Mouse (Mus musculus) liver, embryonic 15.5 days (tissue): Measurements from ENCODE around the gene Doc2a. TPM values are rescaled to one million over a fixed set of nuclear protein-coding genes. Genes with fewer than 3 reads are reported as not detected.

Experiments
- ATAC-seq: fragments of 200-750 bp; cut with Nextera tagmentation; 2 replicates; pipeline ENCODE4 v1.8.0; 2017; ENCODE audit warnings: moderate number of reproducible peaks, mild to moderate bottlenecking, moderate library complexity; ENCODE audit not compliant: insufficient read depth
- H3K27ac ChIP-seq: fragments of 300-500 bp; sonication (generic); replicated peaks from 2 replicates; pipeline ENCODE4 v1.5.1; 2015; ENCODE audit warnings: mild to moderate bottlenecking, inconsistent platforms
- H3K27me3 ChIP-seq: fragments of 300-500 bp; sonication (generic); 2 replicates; pipeline ENCODE4 v1.6.1; 2015; ENCODE audit warnings: mild to moderate bottlenecking, inconsistent platforms
- H3K36me3 ChIP-seq: fragments of 300-500 bp; sonication (generic); replicated peaks from 2 replicates; pipeline ENCODE4 v1.6.1; 2015; ENCODE audit warnings: moderate library complexity, mild to moderate bottlenecking, inconsistent platforms
- H3K4me1 ChIP-seq: fragments of 300-500 bp; sonication (generic); replicated peaks from 2 replicates; pipeline ENCODE4 v1.6.1; 2015; ENCODE audit warnings: inconsistent platforms
- H3K4me2 ChIP-seq: fragments of 300-500 bp; sonication (generic); 2 replicates; pipeline ENCODE4 v1.6.1; 2015; ENCODE audit warnings: moderate library complexity, mild to moderate bottlenecking, inconsistent platforms
- H3K4me3 ChIP-seq: fragments of 300-500 bp; sonication (generic); replicated peaks from 2 replicates; pipeline ENCODE4 v1.5.1; 2015; ENCODE audit warnings: mild to moderate bottlenecking, inconsistent platforms
- H3K9ac ChIP-seq: fragments of 300-500 bp; sonication (generic); 2 replicates; pipeline ENCODE4 v1.6.1; 2015; ENCODE audit warnings: moderate library complexity, mild to moderate bottlenecking, inconsistent platforms
- H3K9me3 ChIP-seq: fragments of 300-500 bp; sonication (generic); replicated peaks from 2 replicates; pipeline ENCODE4 v1.6.1; 2016; ENCODE audit warnings: inconsistent platforms
- WGBS: fragments of 180-500 bp; shearing (Covaris S2); methylation state at CpG from one replicate; pipeline ENCODE4 v1.1.7; 2015; ENCODE audit warnings: mixed read lengths; ENCODE audit not compliant: insufficient replicate concordance; 5-methylcytosine and 5-hydroxymethylcytosine counted together
- polyA plus RNA-seq: library from polyadenylated mRNA; unstranded; fragments of >200 nt; fragmentation: Nextera tagmentation; extraction: Ambion mirVana; gene quantifications from 2 replicates; pipeline ENCODE4 v1.2.1, GENCODE M21; 2015

Doc2a gene
- polyA plus RNA-seq, 1 experiment from 2014 or later, result not detected

- Histone ChIP-seq H3K4me1 (peaks cover 46% of the 10 kb centered on the region), H3K36me3 (no peaks in the 10 kb centered on the region), H3K9me3 (no peaks in the 10 kb centered on the region), H3K4me3 (no peak overlapping the region), H3K27me3 (no peaks in the 10 kb centered on the region), H3K27ac (no peak overlapping the region), H3K4me2 (peak overlapping the region; percentile 97; the same call in 1 of the 2 replicates), H3K9ac (no peak overlapping the region)
- WGBS, result 64% methylated on average over 4 of the region's 4 CpGs
- no peak for ATAC-seq
Measured at GRCm38 (mm10) chr7:126807405-126807804, 39.8 kb upstream of the Doc2a start.

GRCm38 (mm10) chr7:126808703-126809455 lies 38.3 kb upstream of the Doc2a start:
- H3K9ac ChIP-seq, result peak overlapping the region; percentile 69
- ATAC-seq, result peak; percentile 84
- H3K27ac ChIP-seq, result peak overlapping the region; percentile 74
- peak overlapping the region; percentile 97 for H3K4me2 ChIP-seq
- H3K9me3 ChIP-seq, result no peaks in the 10 kb centered on the region
- no peaks in the 10 kb centered on the region for H3K36me3 ChIP-seq
- peak overlapping the region; percentile 66 for H3K4me3 ChIP-seq
- 2% methylated on average over 43 of the region's 43 CpGs for WGBS
- no peaks in the 10 kb centered on the region for H3K27me3 ChIP-seq
- H3K4me1 ChIP-seq, result peaks cover 36% of the 10 kb centered on the region

- no peak for ATAC-seq
- Histone ChIP-seq H3K27ac (0 out of 2 replicates have a peak overlapping the region, but pooled peaks have one; percentile 74), H3K27me3 (no peaks in the 10 kb centered on the region; the same call in 1 of the 2 replicates), H3K36me3 (no peaks in the 10 kb centered on the region), H3K4me2 (peak overlapping the region; percentile 97), H3K4me3 (no peak overlapping the region), H3K9me3 (no peaks in the 10 kb centered on the region), H3K4me1 (peaks cover 36% of the 10 kb centered on the region), H3K9ac (0 out of 2 replicates have a peak overlapping the region, but pooled peaks have one; percentile 69)
- WGBS, result 38% methylated on average over 5 of the region's 5 CpGs
Measured at GRCm38 (mm10) chr7:126809723-126810369, 37.4 kb upstream of the Doc2a start.

- Histone ChIP-seq H3K9ac (no peak overlapping the region), H3K36me3 (no peaks in the 10 kb centered on the region), H3K4me3 (no peak overlapping the region), H3K4me1 (no peaks in the 10 kb centered on the region), H3K9me3 (no peaks in the 10 kb centered on the region), H3K27me3 (peaks cover 3% of the 10 kb centered on the region; the same call in 1 of the 2 replicates), H3K4me2 (no peak overlapping the region), H3K27ac (no peak overlapping the region)
- WGBS, result 55% methylated on average over 8 of the region's 8 CpGs
- no peak for ATAC-seq
Measured at GRCm38 (mm10) chr7:126815726-126816222, 31.4 kb upstream of the Doc2a start.

- H3K4me3 ChIP-seq, result no peak overlapping the region
- 63% methylated on average over 8 of the region's 8 CpGs for WGBS
- H3K36me3 ChIP-seq, result no peaks in the 10 kb centered on the region
- no peaks in the 10 kb centered on the region for H3K9me3 ChIP-seq
- no peaks in the 10 kb centered on the region for H3K4me1 ChIP-seq
- no peak overlapping the region for H3K4me2 ChIP-seq
- no peak for ATAC-seq
- H3K27ac ChIP-seq, result no peak overlapping the region
- no peak overlapping the region for H3K9ac ChIP-seq
- H3K27me3 ChIP-seq, result peaks cover 10% of the 10 kb centered on the region; the same call in 1 of the 2 replicates
Measured at GRCm38 (mm10) chr7:126816494-126816893, 30.7 kb upstream of the Doc2a start.

- ATAC-seq, result no peak
- no peak overlapping the region for H3K27ac ChIP-seq
- no peaks in the 10 kb centered on the region for H3K36me3 ChIP-seq
- 71% methylated on average over 7 of the region's 7 CpGs for WGBS
- no peak overlapping the region for H3K9ac ChIP-seq
- no peak overlapping the region for H3K4me3 ChIP-seq
- H3K27me3 ChIP-seq, result peaks cover 18% of the 10 kb centered on the region
- 0 out of 2 replicates have a peak, but pooled peaks cover 7% of the 10 kb centered on the region for H3K4me1 ChIP-seq
- H3K4me2 ChIP-seq, result no peak overlapping the region
- no peaks in the 10 kb centered on the region for H3K9me3 ChIP-seq
Measured at GRCm38 (mm10) chr7:126817595-126817994, 29.6 kb upstream of the Doc2a start.

- Histone ChIP-seq H3K9ac (no peak overlapping the region), H3K4me2 (no peak overlapping the region), H3K9me3 (no peaks in the 10 kb centered on the region), H3K4me3 (no peak overlapping the region), H3K4me1 (0 out of 2 replicates have a peak, but pooled peaks cover 8% of the 10 kb centered on the region), H3K27ac (no peak overlapping the region), H3K36me3 (no peaks in the 10 kb centered on the region), H3K27me3 (peaks cover 31% of the 10 kb centered on the region)
- no peak for ATAC-seq
- WGBS, result 17% methylated on average over 1 of the region's 1 CpGs
Measured at GRCm38 (mm10) chr7:126818818-126819217, 28.4 kb upstream of the Doc2a start.

- ATAC-seq, result no peak
- H3K4me3 ChIP-seq, result no peak overlapping the region
- no peak overlapping the region for H3K9ac ChIP-seq
- WGBS, result 22% methylated on average over 7 of the region's 7 CpGs
- 0 out of 2 replicates have a peak, but pooled peaks cover 8% of the 10 kb centered on the region for H3K4me1 ChIP-seq
- no peaks in the 10 kb centered on the region for H3K36me3 ChIP-seq
- H3K27ac ChIP-seq, result no peak overlapping the region
- H3K27me3 ChIP-seq, result peaks cover 61% of the 10 kb centered on the region
- no peaks in the 10 kb centered on the region for H3K9me3 ChIP-seq
- no peak overlapping the region for H3K4me2 ChIP-seq
Measured at GRCm38 (mm10) chr7:126821835-126822511, 25.2 kb upstream of the Doc2a start.

GRCm38 (mm10) chr7:126822741-126823140 lies 24.5 kb upstream of the Doc2a start:
- no peak for ATAC-seq
- H3K4me1 ChIP-seq, result 0 out of 2 replicates have a peak, but pooled peaks cover 8% of the 10 kb centered on the region
- H3K27ac ChIP-seq, result no peak overlapping the region
- peaks cover 61% of the 10 kb centered on the region for H3K27me3 ChIP-seq
- H3K4me3 ChIP-seq, result no peak overlapping the region
- H3K4me2 ChIP-seq, result no peak overlapping the region
- no peaks in the 10 kb centered on the region for H3K9me3 ChIP-seq
- no peaks in the 10 kb centered on the region for H3K36me3 ChIP-seq
- WGBS, result 34% methylated on average over 9 of the region's 9 CpGs
- no peak overlapping the region for H3K9ac ChIP-seq

- no peak overlapping the region for H3K27ac ChIP-seq
- H3K27me3 ChIP-seq, result peaks cover 62% of the 10 kb centered on the region
- 5% methylated on average over 18 of the region's 19 CpGs for WGBS
- no peaks in the 10 kb centered on the region for H3K36me3 ChIP-seq
- 0 out of 2 replicates have a peak, but pooled peaks cover 8% of the 10 kb centered on the region for H3K4me1 ChIP-seq
- no peak overlapping the region for H3K4me2 ChIP-seq
- ATAC-seq, result no peak
- no peak overlapping the region for H3K4me3 ChIP-seq
- no peaks in the 10 kb centered on the region for H3K9me3 ChIP-seq
- H3K9ac ChIP-seq, result no peak overlapping the region
Measured at GRCm38 (mm10) chr7:126823202-126823711, 24.0 kb upstream of the Doc2a start.
